Mouse (Mus musculus) adrenal gland, adult 8-10 months (tissue): ENCODE measurements around the gene Cyp20a1. TPM values are rescaled to one million over a fixed set of nuclear protein-coding genes. Genes with fewer than 3 reads are reported as not detected.

Experiments used
- total RNA-seq, 4 experiments: library from RNA; stranded (reverse); gene quantifications; 2 replicates each; pipeline ENCODE4 v1.2.4; 2022

Cyp20a1 gene
- total RNA-seq, 4 experiments from 2014 or later = 33.7 to 39.6 (median 37.1) TPM

Other genes starting within 250 kb of the Cyp20a1 start
- gene Carf, start 245.1 kb upstream of the Cyp20a1 start, total RNA-seq = 10 to 100 TPM in 3 of 4 experiments, 1 to 10 TPM in 1; 8.9 to 17.9 (median 15.9) TPM
- gene Wdr12, start 244.7 kb upstream of the Cyp20a1 start, total RNA-seq = 10 to 100 TPM; 14.8 to 20.5 (median 18.5) TPM
- gene Nbeal1, start 162.7 kb upstream of the Cyp20a1 start, total RNA-seq = 10 to 100 TPM; 64.5 to 93.8 (median 75.0) TPM
- gene Abi2, start 66.3 kb downstream of the Cyp20a1 start, total RNA-seq = 10 to 100 TPM; 28.5 to 49.7 (median 42.4) TPM
- gene Raph1, start 223.8 kb downstream of the Cyp20a1 start, total RNA-seq = 100 to 1,000 TPM in 3 of 4 experiments, 10 to 100 TPM in 1; 71.6 to 273 (median 178) TPM